Mouse (Mus musculus): ENCODE results near the gene Hnrnpa3.

GRCm38 (mm10) chr2:75645251-75645650 is 13.8 kb upstream of the Hnrnpa3 start:
- TF ChIP-seq CTCF (IDR thresholded peaks at IDR 0.05; ENCODE audit: low read depth), result no peak
- no peak for TF ChIP-seq EP300 (IDR thresholded peaks at IDR 0.05; ENCODE audit: low read depth)

Measured in heart, postnatal 0 days (tissue).